8 mouse cellular contexts compared by ENCODE assay signal in the genomic region with DNA sequence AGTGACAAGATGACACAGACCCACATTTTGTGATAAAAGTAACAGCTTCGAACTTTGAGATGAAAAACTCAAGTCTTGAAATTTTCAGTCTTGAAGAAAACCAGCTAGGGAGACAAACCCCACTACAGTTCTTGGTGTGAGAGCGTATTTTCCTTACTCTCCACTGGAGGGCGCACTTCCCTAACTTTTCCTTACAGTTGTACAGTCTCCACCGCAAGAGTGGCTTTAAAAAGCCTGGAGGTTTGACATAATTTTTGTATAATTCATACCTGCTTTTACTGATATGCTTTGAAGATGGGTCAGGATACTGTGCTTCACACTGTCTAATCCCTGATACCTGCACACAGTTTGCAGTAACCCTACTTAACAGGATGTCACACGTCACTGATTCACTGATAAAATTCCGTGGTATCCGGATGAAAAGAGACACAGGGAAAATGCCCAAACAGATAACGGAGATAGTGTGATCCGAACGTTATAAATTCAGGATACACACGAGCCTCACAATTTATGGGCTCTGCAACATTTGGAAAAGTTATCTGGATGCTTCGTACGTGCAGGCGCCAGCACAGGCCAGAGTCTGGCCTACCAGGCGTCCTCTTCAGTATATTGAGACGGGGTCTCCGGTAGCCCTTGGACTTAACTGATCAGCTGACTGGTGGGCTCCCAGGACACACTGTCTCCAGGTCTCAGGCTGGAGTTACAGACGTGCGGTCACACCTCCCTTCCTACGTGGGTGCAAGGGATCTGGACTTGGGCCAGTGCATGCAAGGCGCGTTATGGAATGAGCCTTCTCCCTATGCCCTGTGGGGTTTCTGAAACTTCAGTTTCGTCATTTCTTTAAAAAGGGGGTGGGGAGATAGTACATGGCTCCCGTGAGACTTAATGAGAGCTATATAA.
A peak's percentile ranks its signal among the peaks of the same experiment; 100 is the strongest.
DNase-seq lines count a peak whose midpoint lies in the region; ATAC-seq and TF ChIP-seq lines count a peak whose summit lies in the region.
"Had no signal": no experiment of that assay in that cellular context is flagged by ENCODE, and none has a peak within 500 bp of the region (broad histone marks: within the 10 kb centered on the region; RNA-seq: fewer than 3 reads in every experiment).

No protein-coding gene starts in this region.

- no peak overlapping the region for H3K9ac ChIP-seq in CH12.LX (ENCODE audit: insufficient read depth, low read depth)
- 0 out of 2 replicates have a peak overlapping the region, but pooled peaks have one; percentile 26 for H3K9ac ChIP-seq in kidney, embryonic 16.5 days (replicated peaks; ENCODE audit: low read length)
- no peak overlapping the region for H3K9ac ChIP-seq in lung, embryonic 16.5 days (ENCODE audit: low read length)
- H3K9ac ChIP-seq: liver, embryonic 13.5 days had no signal

- TF ChIP-seq POLR2A in CH12.LX (IDR thresholded peaks at IDR 0.05; ENCODE audit: low read depth, low read length) = no peak

- no peak overlapping the region for H3K4me2 ChIP-seq in CH12.LX (ENCODE audit: insufficient read depth, low read depth, poor library complexity, severe bottlenecking)
- peak overlapping the region; percentile 36; the same call in 1 of the 2 replicates for H3K4me2 ChIP-seq in kidney, embryonic 16.5 days (replicated peaks; ENCODE audit: low read depth, low read length)
- no peak overlapping the region for H3K4me2 ChIP-seq in lung, embryonic 16.5 days (ENCODE audit: low read depth, low read length)
- H3K4me2 ChIP-seq: liver, embryonic 13.5 days had no signal

- DNase-seq in CH12.LX (ENCODE audit: extremely low read depth) = peak; percentile 5
- DNase-seq in Muller cell, postnatal 12 days (ENCODE audit: inconsistent ontology term) = peak; percentile 50
- DNase-seq in cerebellum, postnatal 36 days = peak; percentile 68 to 81
- peak; percentile 79 to 90 for DNase-seq in right cerebral cortex, postnatal 10 days (ENCODE audit: low spot score in 2 of 2)
- DNase-seq: liver, embryonic 13.5 days had no signal

- no peak overlapping the region for H3K27ac ChIP-seq in CH12.LX (ENCODE audit: insufficient read depth, low read depth)
- H3K27ac ChIP-seq in kidney, embryonic 16.5 days (ENCODE audit: low read length) = no peak overlapping the region; the same call in 1 of the 2 replicates
- H3K27ac ChIP-seq in lung, embryonic 16.5 days (ENCODE audit: low read length) = no peak overlapping the region
- H3K27ac ChIP-seq: liver, embryonic 13.5 days had no signal

- TF ChIP-seq CTCF in CH12.LX (conservative IDR thresholded peaks at IDR 0.05 in 1 of 2, IDR thresholded peaks at IDR 0.05 in 1 of 2; ENCODE audit: low read depth in 2 of 2, low read length in 2 of 2) = peak in 1 of 2 experiments; percentile 51; a peak in 2 of 4 replicates

- peak; percentile 68 for ATAC-seq in granulocyte monocyte progenitor cell, adult 5-6 weeks (replicated peaks; ENCODE audit: poor library complexity, severe bottlenecking)
- peak; percentile 65 for ATAC-seq in kidney, embryonic 16.5 days (ENCODE audit: low FRiP score, low TSS enrichment)
- peak; percentile 72 for ATAC-seq in lung, embryonic 16.5 days (ENCODE audit: low read depth)

- no peaks in the 10 kb centered on the region for H3K27me3 ChIP-seq in CH12.LX (replicated peaks)
- no peaks in the 10 kb centered on the region; the same call in 1 of the 2 replicates for H3K27me3 ChIP-seq in kidney, embryonic 16.5 days (ENCODE audit: insufficient read depth, low read length)
- no peaks in the 10 kb centered on the region for H3K27me3 ChIP-seq in lung, embryonic 16.5 days (ENCODE audit: control insufficient read depth, insufficient read depth, low read depth, low read length)
- H3K27me3 ChIP-seq: liver, embryonic 13.5 days had no signal

- no peaks in the 10 kb centered on the region for H3K4me1 ChIP-seq in CH12.LX (ENCODE audit: control insufficient read depth in 1 of 2, insufficient read depth in 2 of 2)
- H3K4me1 ChIP-seq in kidney, embryonic 16.5 days (ENCODE audit: insufficient read depth, low read length) = peaks cover 19% of the 10 kb centered on the region
- H3K4me1 ChIP-seq in lung, embryonic 16.5 days (replicated peaks; ENCODE audit: control insufficient read depth, insufficient read depth, low read length) = peaks cover 10% of the 10 kb centered on the region
- H3K4me1 ChIP-seq: liver, embryonic 13.5 days had no signal

- no peaks in the 10 kb centered on the region for H3K36me3 ChIP-seq in CH12.LX (replicated peaks in 1 of 2; ENCODE audit: control insufficient read depth in 1 of 2, insufficient read depth in 1 of 2, low read length in 1 of 2)
- H3K36me3 ChIP-seq in kidney, embryonic 16.5 days (ENCODE audit: insufficient read depth, low read length) = no peaks in the 10 kb centered on the region
- H3K36me3 ChIP-seq in lung, embryonic 16.5 days (ENCODE audit: control insufficient read depth, insufficient read depth, low read length) = no peaks in the 10 kb centered on the region
- H3K36me3 ChIP-seq: liver, embryonic 13.5 days had no signal

- no peak overlapping the region for H3K4me3 ChIP-seq in CH12.LX (replicated peaks in 1 of 3; ENCODE audit: low read depth in 2 of 3, low read length in 2 of 3, poor library complexity in 1 of 3)
- H3K4me3 ChIP-seq in kidney, embryonic 16.5 days (ENCODE audit: low read length) = no peak overlapping the region
- no peak overlapping the region for H3K4me3 ChIP-seq in lung, embryonic 16.5 days (ENCODE audit: low read length)
- H3K4me3 ChIP-seq: liver, embryonic 13.5 days had no signal

- H3K79me2 ChIP-seq in CH12.LX (replicated peaks; ENCODE audit: control insufficient read depth, extremely low read depth, insufficient read depth, poor library complexity, severe bottlenecking) = no peaks in the 10 kb centered on the region

- TF ChIP-seq EP300 in CH12.LX (IDR thresholded peaks at IDR 0.05; ENCODE audit: low read length) = no peak

- WGBS in kidney, embryonic 16.5 days = 34% methylated on average over 24 of the region's 24 CpGs
- WGBS in lung, embryonic 16.5 days = 39% methylated on average over 24 of the region's 24 CpGs

- TF ChIP-seq RAD21 in CH12.LX (IDR thresholded peaks at IDR 0.05; ENCODE audit: low read depth, low read length) = peak; percentile 55

- in situ Hi-C loops in CH12.LX (cut with MboI; ENCODE audit: low pct_ligation_motif_present, low pct_unique_long_range_greater_than_20kb, low sequenced_read_pairs) = loop anchor here (25.0 kb wide), 1 partner anchor 722 kb away; no protein-coding TSS in a partner anchor

- H3K9me3 ChIP-seq in CH12.LX (replicated peaks; ENCODE audit: low read length) = peaks cover 96% of the 10 kb centered on the region
- H3K9me3 ChIP-seq in kidney, embryonic 16.5 days (ENCODE audit: low read length) = no peaks in the 10 kb centered on the region
- no peaks in the 10 kb centered on the region for H3K9me3 ChIP-seq in lung, embryonic 16.5 days (ENCODE audit: control insufficient read depth, low read length)
- H3K9me3 ChIP-seq: liver, embryonic 13.5 days had no signal

- dilution Hi-C loops in CH12.LX (cut with MboI; ENCODE audit: extremely low pct_ligation_motif_present, extremely low pct_unique_long_range_greater_than_20kb, low sequenced_read_pairs) = no loop called here

TF ChIP-seq in CH12.LX, 34 proteins besides CTCF, POLR2A, EP300 and RAD21:
- TF ChIP-seq SMC3 (IDR thresholded peaks at IDR 0.05; ENCODE audit: low read depth, low read length) (peak; percentile 27; the same call in 1 of the 2 replicates), RCOR1 (conservative IDR thresholded peaks at IDR 0.05; ENCODE audit: low read depth, low read length) (no peak)

Comparison
In these comparisons a context has a peak if more than half of its experiments do, and no peak if none do; other contexts are left out.
1. DNase-seq: peak in every context shown above with its lines; median percentile 84 in right cerebral cortex, postnatal 10 days; 74 in cerebellum, postnatal 36 days; 50 in Muller cell, postnatal 12 days; 5 in CH12.LX.